Mouse (Mus musculus): ENCODE measurements around the gene Ascc1. TPM values are rescaled to one million over a fixed set of nuclear protein-coding genes. Genes with fewer than 3 reads are reported as not detected.

Gene Ascc1
- polyA plus RNA-seq, 1 experiment from 2014 or later = 45.2 TPM

DNA sequence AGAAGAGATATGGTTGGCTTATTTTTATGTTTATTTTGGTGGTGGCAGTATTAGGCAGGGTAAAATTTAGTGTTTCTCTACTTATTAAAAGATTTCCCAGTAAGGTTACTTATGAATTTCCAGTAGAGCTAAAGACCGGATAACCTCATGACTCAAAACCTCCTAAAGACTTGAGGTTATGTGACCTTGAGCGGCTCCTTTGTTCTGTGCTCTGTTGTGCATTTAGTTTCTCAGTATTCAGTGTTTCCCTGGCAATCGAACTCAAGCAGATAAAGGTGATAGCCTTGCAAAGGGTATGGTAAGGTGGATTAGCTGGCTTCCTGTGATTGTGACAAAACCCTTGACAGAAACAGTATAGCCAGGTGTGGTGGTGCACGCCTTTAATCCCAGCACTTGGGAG is 26.8 kb downstream of the Ascc1 start:
- Histone ChIP-seq H3K36me3 (ENCODE audit: control insufficient read depth, insufficient read depth, low read length) (no peaks in the 10 kb centered on the region), H3K27me3 (ENCODE audit: control insufficient read depth, insufficient read depth, low read length) (no peaks in the 10 kb centered on the region)
- 92% methylated on average over 4 of the region's 4 CpGs for WGBS

DNA sequence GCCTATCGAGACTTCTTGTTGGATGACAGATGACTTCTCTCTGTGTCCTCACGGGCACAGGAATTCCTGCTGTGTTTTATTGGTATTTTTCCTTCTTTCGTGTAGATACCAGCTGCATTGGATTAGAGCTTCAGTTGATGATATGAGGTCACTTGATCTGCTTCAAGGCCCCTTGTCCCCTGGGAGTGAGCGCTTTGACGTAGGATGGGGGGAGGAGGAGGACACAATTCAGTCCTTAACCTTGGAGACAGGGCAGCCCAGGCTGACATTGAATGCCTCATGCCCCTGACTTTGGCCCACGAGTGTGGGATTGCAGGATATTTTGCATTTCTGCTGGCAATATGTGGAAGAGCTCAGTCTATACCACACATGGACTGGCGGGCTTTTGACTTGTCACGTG is 29.0 kb downstream of the Ascc1 start:
- H3K4me1 ChIP-seq (ENCODE audit: control insufficient read depth, insufficient read depth, low read length) = peaks cover 31% of the 10 kb centered on the region
- H3K27ac ChIP-seq (replicated peaks; ENCODE audit: low read depth, low read length) = no peak overlapping the region
- ATAC-seq (ENCODE audit: insufficient number of reproducible peaks, low FRiP score, low TSS enrichment, low read depth) (no peak), DNase-seq (ENCODE audit: low spot score) (no peak)
- H3K27me3 ChIP-seq (ENCODE audit: control insufficient read depth, insufficient read depth, low read length) = no peaks in the 10 kb centered on the region
- 74% methylated on average over 8 of the region's 8 CpGs for WGBS
- H3K9me3 ChIP-seq (ENCODE audit: control insufficient read depth, low read length) = no peaks in the 10 kb centered on the region
- no peaks in the 10 kb centered on the region for H3K36me3 ChIP-seq (ENCODE audit: control insufficient read depth, insufficient read depth, low read length)
- H3K9ac ChIP-seq (ENCODE audit: low read length) = no peak overlapping the region
- H3K4me3 ChIP-seq (ENCODE audit: low read depth, low read length) = no peak overlapping the region
- no peak overlapping the region for H3K4me2 ChIP-seq (ENCODE audit: low read depth, severe bottlenecking)

More for the DNA sequence above, 26.8 kb downstream of the Ascc1 start:
- H3K4me2 ChIP-seq (ENCODE audit: low read depth, severe bottlenecking) = no peak overlapping the region
- no peaks in the 10 kb centered on the region for H3K9me3 ChIP-seq (ENCODE audit: control insufficient read depth, low read length)
- DNase-seq (ENCODE audit: low spot score) (no peak), ATAC-seq (ENCODE audit: insufficient number of reproducible peaks, low FRiP score, low TSS enrichment, low read depth) (no peak)
- no peak overlapping the region for H3K4me3 ChIP-seq (ENCODE audit: low read depth, low read length)
- peaks cover 35% of the 10 kb centered on the region for H3K4me1 ChIP-seq (ENCODE audit: control insufficient read depth, insufficient read depth, low read length)
- H3K27ac ChIP-seq (replicated peaks; ENCODE audit: low read depth, low read length) = no peak overlapping the region
- no peak overlapping the region for H3K9ac ChIP-seq (ENCODE audit: low read length)

DNA sequence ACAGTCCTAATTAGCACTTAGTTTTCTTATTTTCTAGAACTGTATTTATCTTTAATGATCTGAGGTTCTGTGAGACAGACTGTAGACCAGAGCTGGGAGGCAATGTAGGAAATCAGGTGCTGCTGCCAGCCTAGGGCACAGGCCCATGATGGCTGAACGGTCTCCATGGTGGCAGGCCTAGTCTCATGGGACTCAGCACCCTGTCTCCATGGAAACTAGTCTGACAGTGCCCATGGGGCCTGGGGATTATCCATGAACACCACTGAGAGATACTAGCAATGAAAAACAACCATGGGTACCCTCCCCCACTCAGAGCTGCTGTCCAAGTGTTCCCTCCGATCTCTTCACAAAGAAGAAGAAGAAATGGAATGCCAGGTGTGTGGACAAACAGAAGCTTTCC is 29.4 kb downstream of the Ascc1 start:
- ATAC-seq (ENCODE audit: insufficient number of reproducible peaks, low FRiP score, low TSS enrichment, low read depth) (no peak), DNase-seq (ENCODE audit: low spot score) (no peak)
- Histone ChIP-seq H3K27ac (replicated peaks; ENCODE audit: low read depth, low read length) (no peak overlapping the region), H3K4me1 (ENCODE audit: control insufficient read depth, insufficient read depth, low read length) (peaks cover 27% of the 10 kb centered on the region), H3K9me3 (ENCODE audit: control insufficient read depth, low read length) (no peaks in the 10 kb centered on the region), H3K27me3 (ENCODE audit: control insufficient read depth, insufficient read depth, low read length) (no peaks in the 10 kb centered on the region), H3K9ac (ENCODE audit: low read length) (no peak overlapping the region), H3K4me2 (ENCODE audit: low read depth, severe bottlenecking) (no peak overlapping the region), H3K4me3 (ENCODE audit: low read depth, low read length) (no peak overlapping the region), H3K36me3 (ENCODE audit: control insufficient read depth, insufficient read depth, low read length) (no peaks in the 10 kb centered on the region)
- WGBS = 79% methylated on average over 2 of the region's 2 CpGs

DNA sequence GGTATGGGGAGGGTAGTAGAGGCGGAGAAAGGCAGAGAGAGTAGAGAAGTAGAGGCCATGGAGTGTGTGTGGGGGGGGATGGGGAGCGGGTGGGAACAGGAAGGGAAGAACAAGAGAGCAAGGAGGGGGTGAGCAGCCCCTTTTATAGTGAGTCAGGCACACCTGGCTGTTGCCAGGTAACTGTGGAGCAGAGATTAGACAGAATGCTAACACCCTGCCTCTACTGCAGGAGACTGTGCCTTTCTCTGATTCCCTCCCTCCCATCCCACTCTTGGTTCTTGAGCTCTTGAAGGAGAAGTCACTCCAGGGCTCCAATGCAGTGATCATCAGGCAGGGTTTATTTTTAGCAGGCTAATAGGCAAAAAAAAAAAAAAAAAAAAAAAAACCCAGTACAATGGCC is 30.0 kb downstream of the Ascc1 start:
- Histone ChIP-seq H3K4me1 (ENCODE audit: control insufficient read depth, insufficient read depth, low read length) (peaks cover 24% of the 10 kb centered on the region), H3K9me3 (ENCODE audit: control insufficient read depth, low read length) (no peaks in the 10 kb centered on the region), H3K27ac (replicated peaks; ENCODE audit: low read depth, low read length) (no peak overlapping the region), H3K9ac (ENCODE audit: low read length) (no peak overlapping the region), H3K4me2 (ENCODE audit: low read depth, severe bottlenecking) (no peak overlapping the region), H3K36me3 (ENCODE audit: control insufficient read depth, insufficient read depth, low read length) (no peaks in the 10 kb centered on the region), H3K4me3 (ENCODE audit: low read depth, low read length) (no peak overlapping the region), H3K27me3 (ENCODE audit: control insufficient read depth, insufficient read depth, low read length) (no peaks in the 10 kb centered on the region)
- ATAC-seq (ENCODE audit: insufficient number of reproducible peaks, low FRiP score, low TSS enrichment, low read depth) (no peak), DNase-seq (ENCODE audit: low spot score) (no peak)
- 61% methylated on average over 2 of the region's 2 CpGs for WGBS

DNA sequence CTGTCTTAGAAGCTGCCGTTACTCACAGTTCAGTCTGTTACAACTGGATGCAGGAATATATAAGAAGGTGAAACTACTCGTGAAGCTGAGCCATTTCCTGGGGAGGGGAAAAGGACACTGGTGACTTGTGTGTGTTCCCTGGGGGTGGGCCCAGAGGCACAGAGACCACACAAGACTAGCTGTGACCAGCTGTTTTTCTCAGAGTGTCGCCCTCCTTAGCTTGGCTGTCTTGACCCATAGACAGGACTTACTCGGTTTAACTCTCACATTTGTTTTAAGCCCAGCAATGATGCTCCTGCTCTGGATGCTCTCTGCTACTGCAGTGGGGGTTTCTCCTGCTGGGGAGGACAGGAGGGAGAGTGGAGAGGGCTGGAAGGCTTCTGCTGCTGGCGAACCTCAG is 30.5 kb downstream of the Ascc1 start:
- ATAC-seq (ENCODE audit: insufficient number of reproducible peaks, low FRiP score, low TSS enrichment, low read depth) (no peak), DNase-seq (ENCODE audit: low spot score) (peak; percentile 31)
- Histone ChIP-seq H3K9ac (ENCODE audit: low read length) (no peak overlapping the region; the same call in 1 of the 2 replicates), H3K27ac (replicated peaks; ENCODE audit: low read depth, low read length) (no peak overlapping the region), H3K36me3 (ENCODE audit: control insufficient read depth, insufficient read depth, low read length) (no peaks in the 10 kb centered on the region), H3K9me3 (ENCODE audit: control insufficient read depth, low read length) (no peaks in the 10 kb centered on the region), H3K27me3 (ENCODE audit: control insufficient read depth, insufficient read depth, low read length) (no peaks in the 10 kb centered on the region), H3K4me2 (ENCODE audit: low read depth, severe bottlenecking) (no peak overlapping the region), H3K4me1 (ENCODE audit: control insufficient read depth, insufficient read depth, low read length) (peaks cover 21% of the 10 kb centered on the region), H3K4me3 (ENCODE audit: low read depth, low read length) (no peak overlapping the region)
- WGBS = 40% methylated on average over 5 of the region's 5 CpGs

DNA sequence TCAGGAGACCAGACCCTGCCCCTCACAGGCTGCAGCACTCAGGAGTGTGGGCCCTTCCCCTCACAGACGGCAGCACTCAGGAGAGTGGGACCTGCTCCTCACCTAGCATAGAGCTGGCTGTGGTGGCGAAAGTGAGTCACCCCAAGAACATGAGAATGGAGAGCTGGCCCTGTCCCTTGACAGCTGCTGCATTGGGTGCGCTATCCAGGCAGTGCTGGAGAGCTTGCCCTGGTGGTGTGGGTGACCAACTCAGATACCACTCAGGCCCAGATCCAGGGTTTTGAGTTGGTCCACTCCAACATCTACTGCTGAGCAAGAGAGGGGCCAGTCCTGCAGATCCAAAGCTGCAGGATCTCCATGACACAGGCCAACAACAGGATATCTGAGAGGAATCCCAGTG is 32.0 kb downstream of the Ascc1 start:
- no peak overlapping the region for H3K4me3 ChIP-seq (ENCODE audit: low read depth, low read length)
- H3K27ac ChIP-seq (replicated peaks; ENCODE audit: low read depth, low read length) = no peak overlapping the region
- WGBS = 71% methylated on average over 3 of the region's 3 CpGs
- peaks cover 11% of the 10 kb centered on the region; the same call in 1 of the 2 replicates for H3K4me1 ChIP-seq (ENCODE audit: control insufficient read depth, insufficient read depth, low read length)
- no peaks in the 10 kb centered on the region for H3K9me3 ChIP-seq (ENCODE audit: control insufficient read depth, low read length)
- ATAC-seq (ENCODE audit: insufficient number of reproducible peaks, low FRiP score, low TSS enrichment, low read depth) (no peak), DNase-seq (ENCODE audit: low spot score) (no peak)
- H3K4me2 ChIP-seq (ENCODE audit: low read depth, severe bottlenecking) = no peak overlapping the region
- no peak overlapping the region for H3K9ac ChIP-seq (ENCODE audit: low read length)
- H3K36me3 ChIP-seq (ENCODE audit: control insufficient read depth, insufficient read depth, low read length) = no peaks in the 10 kb centered on the region
- no peaks in the 10 kb centered on the region for H3K27me3 ChIP-seq (ENCODE audit: control insufficient read depth, insufficient read depth, low read length)

DNA sequence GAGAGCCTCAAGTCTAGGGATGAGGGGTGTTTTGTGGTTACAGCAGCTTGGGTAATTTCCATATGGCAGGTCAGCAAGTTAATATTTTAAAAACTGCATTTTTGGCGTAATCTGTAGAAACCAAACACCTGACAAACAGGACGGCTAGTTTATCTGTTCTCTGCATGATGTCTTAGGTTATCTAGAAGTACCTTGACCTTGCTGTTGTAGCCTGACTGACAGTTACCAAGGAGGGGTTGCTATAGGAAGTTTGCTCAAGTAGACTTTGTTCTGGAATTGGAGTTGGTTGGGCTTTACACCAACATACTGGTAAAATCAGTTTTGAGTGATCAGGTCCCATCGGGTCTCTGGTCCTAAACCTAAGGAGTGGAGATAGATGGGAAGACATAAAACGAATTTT is 33.1 kb downstream of the Ascc1 start:
- no peaks in the 10 kb centered on the region for H3K36me3 ChIP-seq (ENCODE audit: control insufficient read depth, insufficient read depth, low read length)
- H3K9me3 ChIP-seq (ENCODE audit: control insufficient read depth, low read length) = no peaks in the 10 kb centered on the region
- peaks cover 11% of the 10 kb centered on the region; the same call in 1 of the 2 replicates for H3K4me1 ChIP-seq (ENCODE audit: control insufficient read depth, insufficient read depth, low read length)
- H3K27me3 ChIP-seq (ENCODE audit: control insufficient read depth, insufficient read depth, low read length) = no peaks in the 10 kb centered on the region
- H3K27ac ChIP-seq (replicated peaks; ENCODE audit: low read depth, low read length) = no peak overlapping the region
- DNase-seq (ENCODE audit: low spot score) (no peak), ATAC-seq (ENCODE audit: insufficient number of reproducible peaks, low FRiP score, low TSS enrichment, low read depth) (no peak)
- H3K4me3 ChIP-seq (ENCODE audit: low read depth, low read length) = no peak overlapping the region
- WGBS = 81% methylated on average over 4 of the region's 4 CpGs
- no peak overlapping the region for H3K4me2 ChIP-seq (ENCODE audit: low read depth, severe bottlenecking)
- no peak overlapping the region for H3K9ac ChIP-seq (ENCODE audit: low read length)

DNA sequence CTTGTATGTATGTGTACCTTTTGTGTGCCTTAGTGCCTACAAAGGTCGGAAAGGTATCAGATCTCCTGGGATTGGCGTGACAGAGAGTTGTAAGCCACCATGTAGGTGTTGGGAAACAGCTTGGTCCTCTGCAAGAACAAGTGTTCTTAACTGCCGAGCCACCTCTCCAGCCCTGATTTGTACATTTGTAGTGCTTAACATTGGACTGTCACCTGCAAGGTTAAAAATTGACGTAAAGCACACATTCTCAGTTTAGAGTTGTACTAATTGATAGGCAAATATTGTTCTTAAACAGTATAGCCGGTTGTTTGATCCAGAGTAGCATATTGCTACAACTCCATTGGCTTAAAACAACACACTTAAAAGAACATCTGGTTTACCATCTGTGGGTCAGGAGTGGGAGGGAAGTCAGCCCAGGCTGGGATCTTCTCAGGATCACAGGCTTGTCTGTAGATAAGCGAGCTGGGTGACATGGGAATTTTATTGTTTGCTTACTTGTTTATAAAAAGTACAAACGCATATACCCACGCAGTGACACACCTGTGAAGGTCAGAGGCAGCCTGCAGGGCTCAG is 39.8 kb downstream of the Ascc1 start:
- no peaks in the 10 kb centered on the region for H3K27me3 ChIP-seq (ENCODE audit: control insufficient read depth, insufficient read depth, low read length)
- 74% methylated on average over 8 of the region's 8 CpGs for WGBS

DNA sequence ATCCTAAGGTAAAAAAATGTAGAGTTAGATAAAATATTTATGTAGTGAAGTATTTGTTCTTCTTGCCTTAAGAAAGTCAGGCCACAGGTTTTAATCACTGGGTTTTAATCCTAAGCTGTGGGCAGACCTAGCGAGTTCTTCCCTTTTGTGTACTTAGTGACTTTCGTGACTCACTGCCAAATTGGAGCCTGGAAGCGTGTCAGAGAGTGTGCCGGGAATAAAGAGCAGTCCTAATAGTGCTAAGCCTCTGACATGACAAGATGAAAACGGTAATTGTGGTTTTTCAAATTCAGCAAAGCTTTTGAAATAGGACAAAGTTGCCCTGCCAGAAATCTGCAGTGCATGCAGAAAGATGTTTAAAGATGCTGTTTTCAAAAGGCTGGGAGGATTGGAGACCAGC is 44.1 kb downstream of the Ascc1 start:
- Histone ChIP-seq H3K27me3 (ENCODE audit: control insufficient read depth, insufficient read depth, low read length) (no peaks in the 10 kb centered on the region), H3K4me3 (ENCODE audit: low read depth, low read length) (no peak overlapping the region), H3K27ac (replicated peaks; ENCODE audit: low read depth, low read length) (no peak overlapping the region), H3K4me1 (ENCODE audit: control insufficient read depth, insufficient read depth, low read length) (no peaks in the 10 kb centered on the region), H3K9me3 (ENCODE audit: control insufficient read depth, low read length) (no peaks in the 10 kb centered on the region), H3K9ac (ENCODE audit: low read length) (no peak overlapping the region), H3K4me2 (ENCODE audit: low read depth, severe bottlenecking) (no peak overlapping the region), H3K36me3 (ENCODE audit: control insufficient read depth, insufficient read depth, low read length) (no peaks in the 10 kb centered on the region)
- 85% methylated on average over 5 of the region's 5 CpGs for WGBS
- DNase-seq (ENCODE audit: low spot score) (no peak), ATAC-seq (ENCODE audit: insufficient number of reproducible peaks, low FRiP score, low TSS enrichment, low read depth) (no peak)

More for the DNA sequence above, 39.8 kb downstream of the Ascc1 start:
- DNase-seq (ENCODE audit: low spot score) (no peak), ATAC-seq (ENCODE audit: insufficient number of reproducible peaks, low FRiP score, low TSS enrichment, low read depth) (no peak)
- no peak overlapping the region for H3K4me3 ChIP-seq (ENCODE audit: low read depth, low read length)
- H3K9me3 ChIP-seq (ENCODE audit: control insufficient read depth, low read length) = no peaks in the 10 kb centered on the region
- no peak overlapping the region for H3K9ac ChIP-seq (ENCODE audit: low read length)
- H3K4me2 ChIP-seq (ENCODE audit: low read depth, severe bottlenecking) = no peak overlapping the region
- no peak overlapping the region for H3K27ac ChIP-seq (replicated peaks; ENCODE audit: low read depth, low read length)
- H3K4me1 ChIP-seq (ENCODE audit: control insufficient read depth, insufficient read depth, low read length) = no peaks in the 10 kb centered on the region
- no peaks in the 10 kb centered on the region for H3K36me3 ChIP-seq (ENCODE audit: control insufficient read depth, insufficient read depth, low read length)
